Mouse (Mus musculus): ENCODE data around the gene Tymp. TPM values are rescaled to one million over a fixed set of nuclear protein-coding genes. Genes with fewer than 3 reads are reported as not detected.
A peak's percentile ranks its signal among the peaks of the same experiment; 100 is the strongest.

Tymp gene
- polyA plus RNA-seq, 1 experiment from 2014 or later, result 1.3 TPM

GRCm38 (mm10) chr15:89352795-89353194 lies 24.0 kb downstream of the Tymp start:
- Histone ChIP-seq H3K4me3 (no peak overlapping the region), H3K4me1 (replicated peaks) (peaks cover 29% of the 10 kb centered on the region), H3K27me3 (no peaks in the 10 kb centered on the region), H3K9me3 (replicated peaks) (no peaks in the 10 kb centered on the region), H3K4me2 (no peak overlapping the region), H3K36me3 (peaks cover 36% of the 10 kb centered on the region), H3K27ac (no peak overlapping the region), H3K9ac (no peak overlapping the region)
- 94% methylated on average over 12 of the region's 12 CpGs for WGBS
- no peak for ATAC-seq (replicated peaks; ENCODE audit: insufficient number of reproducible peaks, insufficient read depth, low FRiP score, low read depth)

- WGBS, result 93% methylated on average over 14 of the region's 14 CpGs
- Histone ChIP-seq H3K27me3 (no peaks in the 10 kb centered on the region), H3K4me2 (no peak overlapping the region), H3K9ac (no peak overlapping the region), H3K36me3 (peaks cover 36% of the 10 kb centered on the region), H3K27ac (no peak overlapping the region), H3K9me3 (replicated peaks) (no peaks in the 10 kb centered on the region), H3K4me3 (no peak overlapping the region), H3K4me1 (replicated peaks) (peaks cover 22% of the 10 kb centered on the region)
- ATAC-seq (replicated peaks; ENCODE audit: insufficient number of reproducible peaks, insufficient read depth, low FRiP score, low read depth), result no peak
Observed at GRCm38 (mm10) chr15:89352054-89352453, 24.8 kb downstream of the Tymp start.

GRCm38 (mm10) chr15:89351302-89351701 lies 25.5 kb downstream of the Tymp start:
- ATAC-seq (replicated peaks; ENCODE audit: insufficient number of reproducible peaks, insufficient read depth, low FRiP score, low read depth), result no peak
- no peak overlapping the region for H3K9ac ChIP-seq
- H3K27me3 ChIP-seq, result no peaks in the 10 kb centered on the region
- H3K4me2 ChIP-seq, result no peak overlapping the region
- 74% methylated on average over 15 of the region's 15 CpGs for WGBS
- no peak overlapping the region for H3K4me3 ChIP-seq
- H3K9me3 ChIP-seq (replicated peaks), result no peaks in the 10 kb centered on the region
- H3K36me3 ChIP-seq, result peaks cover 36% of the 10 kb centered on the region
- peaks cover 15% of the 10 kb centered on the region for H3K4me1 ChIP-seq (replicated peaks)
- H3K27ac ChIP-seq, result 0 out of 2 replicates have a peak overlapping the region, but pooled peaks have one; percentile 34

- H3K36me3 ChIP-seq, result peaks cover 36% of the 10 kb centered on the region
- no peak overlapping the region for H3K4me2 ChIP-seq
- H3K4me3 ChIP-seq, result no peak overlapping the region
- no peaks in the 10 kb centered on the region for H3K27me3 ChIP-seq
- 78% methylated on average over 5 of the region's 5 CpGs for WGBS
- peak overlapping the region; percentile 34; the same call in 1 of the 2 replicates for H3K27ac ChIP-seq
- peaks cover 14% of the 10 kb centered on the region for H3K4me1 ChIP-seq (replicated peaks)
- no peak overlapping the region for H3K9ac ChIP-seq
- H3K9me3 ChIP-seq (replicated peaks), result no peaks in the 10 kb centered on the region
- no peak for ATAC-seq (replicated peaks; ENCODE audit: insufficient number of reproducible peaks, insufficient read depth, low FRiP score, low read depth)
Observed at GRCm38 (mm10) chr15:89350447-89350846, 26.4 kb downstream of the Tymp start.

GRCm38 (mm10) chr15:89343325-89343724 lies 33.5 kb downstream of the Tymp start:
- no peak overlapping the region for H3K4me3 ChIP-seq
- no peak for ATAC-seq (replicated peaks; ENCODE audit: insufficient number of reproducible peaks, insufficient read depth, low FRiP score, low read depth)
- H3K27me3 ChIP-seq, result no peaks in the 10 kb centered on the region
- no peak overlapping the region for H3K27ac ChIP-seq
- no peak overlapping the region for H3K9ac ChIP-seq
- WGBS, result 76% methylated on average over 3 of the region's 3 CpGs
- H3K4me2 ChIP-seq, result no peak overlapping the region
- H3K9me3 ChIP-seq (replicated peaks), result no peaks in the 10 kb centered on the region
- H3K36me3 ChIP-seq, result no peaks in the 10 kb centered on the region
- H3K4me1 ChIP-seq (replicated peaks), result no peaks in the 10 kb centered on the region

GRCm38 (mm10) chr15:89341678-89342077 lies 35.2 kb downstream of the Tymp start:
- no peak overlapping the region for H3K4me2 ChIP-seq
- H3K9me3 ChIP-seq (replicated peaks), result no peaks in the 10 kb centered on the region
- no peak overlapping the region for H3K4me3 ChIP-seq
- H3K27ac ChIP-seq, result no peak overlapping the region
- no peak overlapping the region for H3K9ac ChIP-seq
- no peaks in the 10 kb centered on the region for H3K4me1 ChIP-seq (replicated peaks)
- 44% methylated on average over 1 of the region's 1 CpGs for WGBS
- no peaks in the 10 kb centered on the region for H3K36me3 ChIP-seq
- ATAC-seq (replicated peaks; ENCODE audit: insufficient number of reproducible peaks, insufficient read depth, low FRiP score, low read depth), result no peak
- H3K27me3 ChIP-seq, result no peaks in the 10 kb centered on the region

GRCm38 (mm10) chr15:89340136-89340535 lies 36.7 kb downstream of the Tymp start:
- no peaks in the 10 kb centered on the region for H3K36me3 ChIP-seq
- no peaks in the 10 kb centered on the region for H3K9me3 ChIP-seq (replicated peaks)
- H3K27ac ChIP-seq, result no peak overlapping the region
- H3K4me2 ChIP-seq, result no peak overlapping the region
- no peaks in the 10 kb centered on the region for H3K27me3 ChIP-seq
- 70% methylated on average over 3 of the region's 3 CpGs for WGBS
- H3K4me1 ChIP-seq (replicated peaks), result no peaks in the 10 kb centered on the region
- no peak overlapping the region for H3K4me3 ChIP-seq
- H3K9ac ChIP-seq, result no peak overlapping the region
- ATAC-seq (replicated peaks; ENCODE audit: insufficient number of reproducible peaks, insufficient read depth, low FRiP score, low read depth), result no peak

- H3K4me3 ChIP-seq, result no peak overlapping the region
- no peaks in the 10 kb centered on the region for H3K9me3 ChIP-seq (replicated peaks)
- 67% methylated on average over 2 of the region's 2 CpGs for WGBS
- no peak overlapping the region for H3K9ac ChIP-seq
- no peak overlapping the region for H3K27ac ChIP-seq
- no peaks in the 10 kb centered on the region for H3K36me3 ChIP-seq
- no peak overlapping the region for H3K4me2 ChIP-seq
- H3K4me1 ChIP-seq (replicated peaks), result no peaks in the 10 kb centered on the region
- no peaks in the 10 kb centered on the region for H3K27me3 ChIP-seq
- ATAC-seq (replicated peaks; ENCODE audit: insufficient number of reproducible peaks, insufficient read depth, low FRiP score, low read depth), result no peak
Observed at GRCm38 (mm10) chr15:89339696-89340095, 37.1 kb downstream of the Tymp start.

GRCm38 (mm10) chr15:89336422-89336821 lies 40.4 kb downstream of the Tymp start:
- 84% methylated on average over 14 of the region's 14 CpGs for WGBS
- Histone ChIP-seq H3K36me3 (no peaks in the 10 kb centered on the region), H3K4me1 (replicated peaks) (no peaks in the 10 kb centered on the region), H3K4me2 (no peak overlapping the region), H3K27ac (no peak overlapping the region), H3K27me3 (no peaks in the 10 kb centered on the region), H3K9ac (no peak overlapping the region), H3K4me3 (no peak overlapping the region), H3K9me3 (replicated peaks) (no peaks in the 10 kb centered on the region)
- no peak for ATAC-seq (replicated peaks; ENCODE audit: insufficient number of reproducible peaks, insufficient read depth, low FRiP score, low read depth)

- no peaks in the 10 kb centered on the region for H3K36me3 ChIP-seq
- WGBS, result 81% methylated on average over 17 of the region's 17 CpGs
- H3K4me1 ChIP-seq (replicated peaks), result no peaks in the 10 kb centered on the region
- H3K27ac ChIP-seq, result no peak overlapping the region
- H3K4me2 ChIP-seq, result no peak overlapping the region
- no peak for ATAC-seq (replicated peaks; ENCODE audit: insufficient number of reproducible peaks, insufficient read depth, low FRiP score, low read depth)
- no peaks in the 10 kb centered on the region for H3K27me3 ChIP-seq
- H3K4me3 ChIP-seq, result no peak overlapping the region
- H3K9me3 ChIP-seq (replicated peaks), result no peaks in the 10 kb centered on the region
- no peak overlapping the region for H3K9ac ChIP-seq
Observed at GRCm38 (mm10) chr15:89334774-89335537, 41.9 kb downstream of the Tymp start.

- Histone ChIP-seq H3K9me3 (replicated peaks) (no peaks in the 10 kb centered on the region), H3K4me3 (no peak within 1 kb of the TSS), H3K4me1 (replicated peaks) (no peaks in the 10 kb centered on the region), H3K27me3 (no peaks in the 10 kb centered on the region), H3K36me3 (no peaks in the 10 kb centered on the region), H3K9ac (no peak within 1 kb of the TSS), H3K4me2 (no peak within 1 kb of the TSS), H3K27ac (no peak within 1 kb of the TSS)
- WGBS, result 79% methylated on average over 7 of the region's 7 CpGs
- no peak for ATAC-seq (replicated peaks; ENCODE audit: insufficient number of reproducible peaks, insufficient read depth, low FRiP score, low read depth)
Observed at GRCm38 (mm10) chr15:89334271-89334670, 42.6 kb downstream of the Tymp start, which contains the start of gene Miox. TSS of gene Miox (plus strand) at chr15:89334398.

- Histone ChIP-seq H3K36me3 (no peaks in the 10 kb centered on the region), H3K9ac (no peak overlapping the region), H3K27me3 (peaks cover 24% of the 10 kb centered on the region), H3K4me2 (no peak overlapping the region), H3K4me1 (replicated peaks) (peaks cover 7% of the 10 kb centered on the region; the same call in 1 of the 2 replicates), H3K27ac (no peak overlapping the region), H3K9me3 (replicated peaks) (no peaks in the 10 kb centered on the region), H3K4me3 (no peak overlapping the region)
- ATAC-seq (replicated peaks; ENCODE audit: insufficient number of reproducible peaks, insufficient read depth, low FRiP score, low read depth), result no peak
- WGBS, result 52% methylated on average over 5 of the region's 5 CpGs
Observed at GRCm38 (mm10) chr15:89326441-89326840, 50.4 kb downstream of the Tymp start.
